Mouse (Mus musculus) B cell, adult 67 days (primary cell): ENCODE results near the gene Ssxb5. TPM values are rescaled to one million over a fixed set of nuclear protein-coding genes. Genes with fewer than 3 reads are reported as not detected.

ENCODE experiments used
- total RNA-seq, 2 experiments: library from RNA; stranded (reverse); gene quantifications; 4 replicates each; pipeline ENCODE4 v1.2.4; 2023

Ssxb5 gene
- not detected for total RNA-seq

GRCm38 (mm10) chrX:8803391-8803790 lies at the start of gene Ssxb5:
Gene Ssxb5 (plus strand): TSS chrX:8803691.

GRCm38 (mm10) chrX:8843694-8844093 lies 40.2 kb downstream of the Ssxb5 start, which contains the start of gene Gm6592:
Gene Gm6592 (plus strand): TSS chrX:8843994.

Other genes starting within 250 kb of the Ssxb5 start
- gene Ssxb3, start 211.9 kb upstream of the Ssxb5 start, total RNA-seq = not detected
- not detected for gene Ssxb8, start 112.8 kb upstream of the Ssxb5 start, total RNA-seq
- gene Ssx9, start 55.3 kb upstream of the Ssxb5 start, total RNA-seq = not detected
- not detected for gene Gm6592, start 40.3 kb downstream of the Ssxb5 start, total RNA-seq
- not detected for gene Gm5751, start 70.6 kb downstream of the Ssxb5 start, total RNA-seq
- gene B630019K06Rik, start 88.7 kb downstream of the Ssxb5 start, total RNA-seq = under 1 TPM; 0.42 to 0.55 TPM
- not detected for gene Fthl17b, start 159.3 kb downstream of the Ssxb5 start, total RNA-seq
- gene Fthl17c, start 172.9 kb downstream of the Ssxb5 start, total RNA-seq = not detected
- gene Fthl17d, start 183.1 kb downstream of the Ssxb5 start, total RNA-seq = not detected
- gene Fthl17e, start 229.8 kb downstream of the Ssxb5 start, total RNA-seq = not detected